Mouse (Mus musculus): ENCODE measurements around the gene Sptbn2. TPM values are rescaled to one million over a fixed set of nuclear protein-coding genes. Genes with fewer than 3 reads are reported as not detected.

The Sptbn2 gene
- 11.6 and 16.4 TPM in 2 replicates for polyA plus RNA-seq (2015; fragmentation: Nextera tagmentation; extraction: Ambion mirVana)

DNA sequence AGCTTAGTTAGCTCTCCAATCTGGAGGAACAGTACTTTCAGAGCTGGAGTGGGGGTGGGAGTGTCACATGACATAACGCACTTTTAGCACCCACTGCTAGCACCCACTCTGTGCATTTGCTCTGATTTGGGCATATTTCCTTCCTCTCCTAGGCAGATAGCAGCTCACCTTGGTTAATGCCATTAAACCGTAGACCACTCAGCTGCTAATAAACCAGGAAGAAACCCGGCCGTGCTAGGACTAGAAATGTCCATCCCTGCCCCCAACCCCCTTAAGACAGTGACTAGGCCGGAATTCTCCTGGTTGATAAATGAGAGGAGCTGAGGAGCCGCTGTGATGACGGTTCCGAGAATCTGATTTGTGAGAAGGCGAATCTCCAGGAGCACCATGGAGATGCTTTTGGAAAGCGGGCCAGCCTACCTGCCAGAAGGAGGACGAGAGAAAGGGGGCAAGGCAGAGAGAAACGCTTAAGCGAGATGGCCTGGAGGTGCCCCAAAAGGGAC lies at the start of gene Sptbn2:
Gene Sptbn2, plus strand, starts transcription at position 70 of the 503 bp plus-strand sequence.

DNA sequence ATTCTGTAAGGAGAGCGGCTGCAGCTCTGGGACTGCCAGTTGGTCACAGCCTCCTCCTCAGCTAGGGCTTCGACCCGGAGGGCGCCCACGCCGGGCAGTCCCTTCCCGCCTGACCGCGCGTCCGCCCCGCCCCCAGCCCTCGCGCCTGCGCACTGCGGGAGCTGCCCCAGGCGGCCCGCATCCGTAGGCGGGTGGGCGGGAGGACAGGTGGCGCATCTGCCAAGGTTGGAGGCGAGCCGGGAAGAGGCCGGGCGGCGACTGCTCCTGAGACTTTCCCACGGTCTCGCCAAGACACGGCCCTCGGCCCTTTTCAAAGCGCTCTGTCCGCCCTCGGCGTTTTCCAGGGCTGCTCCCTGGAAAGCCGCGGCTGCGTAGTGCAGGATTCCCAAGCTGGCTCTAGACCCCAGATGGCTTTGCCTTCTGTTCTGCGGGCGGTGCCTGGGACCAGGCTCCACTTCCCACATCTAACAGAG lies 12.7 kb upstream of the Sptbn2 start, which contains the start of gene Gm960:
Gene Gm960, minus strand, starts transcription at position 464 of the 473 bp plus-strand sequence.

DNA sequence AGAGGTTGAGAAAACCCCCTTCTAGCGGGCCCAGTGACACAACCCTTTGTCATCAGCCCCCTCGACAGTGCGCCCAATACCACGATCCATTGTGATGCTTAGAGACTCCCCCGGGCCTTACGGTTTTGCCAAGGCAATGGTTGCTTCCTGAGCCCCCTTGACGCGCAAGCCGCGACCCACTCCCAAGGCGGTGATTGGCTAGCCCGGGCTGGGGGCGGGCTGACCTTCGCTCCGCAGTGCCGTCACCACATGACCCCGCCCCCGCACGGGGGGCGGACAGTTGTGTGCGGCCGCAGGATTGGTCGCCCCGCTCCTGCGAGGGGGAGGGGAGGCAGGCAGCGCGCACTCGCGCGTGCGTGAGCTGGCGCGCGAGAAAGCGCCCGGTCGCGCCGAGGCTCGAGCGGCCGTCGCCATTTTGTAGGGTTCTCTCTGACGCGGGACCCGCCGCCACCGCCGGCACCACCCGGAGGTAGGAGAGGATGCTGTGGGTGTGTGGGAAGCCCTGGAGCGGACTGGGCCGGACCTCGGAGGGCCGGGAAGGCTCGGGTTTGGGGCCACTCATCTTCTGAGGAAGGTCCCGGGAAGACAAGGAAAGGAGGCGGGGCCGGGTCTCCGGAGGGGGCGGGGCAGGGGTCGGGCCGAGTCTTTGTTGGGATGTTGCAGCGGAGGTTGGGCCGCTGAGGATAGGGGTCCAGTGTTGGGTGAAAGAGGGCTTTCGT lies 45.4 kb downstream of the Sptbn2 start, which contains the start of gene Rbm4b:
Gene Rbm4b, plus strand, starts transcription at position 305 of the 719 bp plus-strand sequence.

DNA sequence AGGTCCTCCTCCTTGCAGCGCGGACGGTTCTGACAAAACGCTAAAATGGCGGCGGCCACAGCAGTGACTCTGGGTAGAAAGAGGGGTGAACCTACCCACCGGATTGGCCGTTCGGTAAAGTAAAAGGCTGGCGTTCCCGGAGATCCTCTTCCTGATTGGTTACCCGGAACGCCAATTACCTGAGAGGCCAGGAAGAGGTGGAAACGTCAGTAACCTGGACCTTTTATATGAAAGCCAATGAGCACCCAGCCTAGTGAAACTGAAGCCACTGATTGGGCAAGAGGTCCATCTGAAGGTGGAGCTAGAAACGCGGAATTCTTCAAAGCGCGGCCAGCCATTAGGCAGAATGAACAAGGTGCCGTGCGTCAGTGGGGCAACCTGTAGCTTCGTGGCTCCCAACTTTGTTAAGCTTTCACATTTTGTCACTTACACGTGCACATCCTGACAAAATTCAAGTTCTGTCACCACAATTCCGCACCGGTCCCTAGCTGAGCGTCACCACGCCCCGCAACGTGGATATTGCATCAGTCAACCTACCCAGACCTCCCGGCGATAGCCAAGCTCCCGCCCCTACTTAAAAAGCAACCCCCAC lies 83.0 kb downstream of the Sptbn2 start, which contains the start of gene Rbm4:
Gene Rbm4, minus strand, starts transcription at position 71 of the 592 bp plus-strand sequence.

Other genes with a start within 250 kb of the Sptbn2 start
- gene Syt12, start 233.7 kb upstream of the Sptbn2 start, polyA plus RNA-seq (2015; fragmentation: Nextera tagmentation; extraction: Ambion mirVana) = 16.4 and 16.9 TPM in 2 replicates
- gene 2010003K11Rik, start 212.6 kb upstream of the Sptbn2 start, polyA plus RNA-seq (2015; fragmentation: Nextera tagmentation; extraction: Ambion mirVana) = not detected in 2 replicates
- gene Pcx, start 200.7 kb upstream of the Sptbn2 start, polyA plus RNA-seq (2015; fragmentation: Nextera tagmentation; extraction: Ambion mirVana) = 31.5 and 38.5 TPM in 2 replicates
- gene Lrfn4, start 95.5 kb upstream of the Sptbn2 start, polyA plus RNA-seq (2015; fragmentation: Nextera tagmentation; extraction: Ambion mirVana) = 16.6 and 20.1 TPM in 2 replicates
- gene Rce1, start 85.5 kb upstream of the Sptbn2 start, polyA plus RNA-seq (2015; fragmentation: Nextera tagmentation; extraction: Ambion mirVana) = 41.3 and 46.2 TPM in 2 replicates
- gene Gm960, start 12.5 kb upstream of the Sptbn2 start, polyA plus RNA-seq (2015; fragmentation: Nextera tagmentation; extraction: Ambion mirVana) = 5.4 and 5.9 TPM in 2 replicates
- 68.3 and 75.8 TPM in 2 replicates for gene Rbm4b, start 45.3 kb downstream of the Sptbn2 start, polyA plus RNA-seq (2015; fragmentation: Nextera tagmentation; extraction: Ambion mirVana)
- gene Rbm4, start 82.7 kb downstream of the Sptbn2 start, polyA plus RNA-seq (2015; fragmentation: Nextera tagmentation; extraction: Ambion mirVana) = 36.2 and 38.3 TPM in 2 replicates
- 14.4 and 24.3 TPM in 2 replicates for gene Gm21992, start 100.4 kb downstream of the Sptbn2 start, polyA plus RNA-seq (2015; fragmentation: Nextera tagmentation; extraction: Ambion mirVana)
- 32.0 and 33.3 TPM in 2 replicates for gene Rbm14, start 100.5 kb downstream of the Sptbn2 start, polyA plus RNA-seq (2015; fragmentation: Nextera tagmentation; extraction: Ambion mirVana)
- gene Ccs, start 128.2 kb downstream of the Sptbn2 start, polyA plus RNA-seq (2015; fragmentation: Nextera tagmentation; extraction: Ambion mirVana) = 48.0 and 51.2 TPM in 2 replicates
- gene Ccdc87, start 128.2 kb downstream of the Sptbn2 start, polyA plus RNA-seq (2015; fragmentation: Nextera tagmentation; extraction: Ambion mirVana) = 0.63 and 0.85 TPM in 2 replicates
- 92.7 and 98.1 TPM in 2 replicates for gene Ctsf, start 144.0 kb downstream of the Sptbn2 start, polyA plus RNA-seq (2015; fragmentation: Nextera tagmentation; extraction: Ambion mirVana)
- gene Actn3, start 166.7 kb downstream of the Sptbn2 start, polyA plus RNA-seq (2015; fragmentation: Nextera tagmentation; extraction: Ambion mirVana) = 3.9 and 5.1 TPM in 2 replicates
- 18.3 and 20.1 TPM in 2 replicates for gene Zdhhc24, start 167.5 kb downstream of the Sptbn2 start, polyA plus RNA-seq (2015; fragmentation: Nextera tagmentation; extraction: Ambion mirVana)
- 8.7 and 8.8 TPM in 2 replicates for gene Bbs1, start 195.5 kb downstream of the Sptbn2 start, polyA plus RNA-seq (2015; fragmentation: Nextera tagmentation; extraction: Ambion mirVana)
- gene Dpp3, start 217.1 kb downstream of the Sptbn2 start, polyA plus RNA-seq (2015; fragmentation: Nextera tagmentation; extraction: Ambion mirVana) = 66.6 and 67.5 TPM in 2 replicates
- 10.4 and 12.1 TPM in 2 replicates for gene Peli3, start 232.0 kb downstream of the Sptbn2 start, polyA plus RNA-seq (2015; fragmentation: Nextera tagmentation; extraction: Ambion mirVana)